Mouse (Mus musculus) olfactory bulb, adult 2 months (tissue): Measurements from ENCODE around the gene 0610030E20Rik.

ENCODE experiments used
- CTCF ChIP-seq: fragments of 200-500 bp; IDR thresholded peaks from 2 replicates; pipeline ENCODE4 v1.5.1; 2012; ENCODE audit warnings: low read depth, mild to moderate bottlenecking, low read length, moderate library complexity; ENCODE audit not compliant: insufficient read depth
- POLR2A ChIP-seq: fragments of 200-500 bp; IDR thresholded peaks from 2 replicates; pipeline ENCODE4 v1.6.1; 2012; ENCODE audit warnings: mild to moderate bottlenecking, low read depth, low read length, moderate library complexity; ENCODE audit not compliant: insufficient read depth

DNA sequence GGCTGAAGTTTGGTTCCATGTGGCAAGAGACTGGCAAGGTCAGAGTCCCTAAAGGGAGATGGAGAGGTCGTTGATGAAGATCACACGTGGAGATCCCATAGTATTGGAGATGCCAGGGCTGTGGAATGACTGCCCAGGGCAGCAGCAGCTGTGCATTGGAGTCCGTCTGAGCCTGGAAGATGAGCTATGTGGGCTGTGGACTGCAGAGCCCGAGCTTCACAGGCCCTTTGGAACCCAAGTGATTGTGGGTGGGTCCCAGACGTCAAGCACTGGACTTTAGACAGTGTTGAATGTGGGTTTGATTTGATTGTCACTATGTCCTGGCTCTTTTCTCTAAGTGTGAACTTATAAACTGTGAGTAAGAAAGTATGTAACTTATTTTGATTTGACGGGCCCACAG, 17.9 kb downstream of the 0610030E20Rik start:
- TF ChIP-seq CTCF (no peak), POLR2A (no peak)
